Mouse (Mus musculus) MEL (cell line): ENCODE measurements around the gene Dip2a. TPM values are rescaled to one million over a fixed set of nuclear protein-coding genes. Genes with fewer than 3 reads are reported as not detected.
A peak's percentile ranks its signal among the peaks of the same experiment; 100 is the strongest.

ENCODE experiments used
- DNase-seq: peaks from one replicate; pipeline ENCODE4 v3.0.0; 2011; ENCODE audit warnings: low read depth, low spot score
- H3K27ac ChIP-seq: 2 replicates; pipeline ENCODE4 v1.5.1; 2012; ENCODE audit warnings: low read depth, mild to moderate bottlenecking, control low read depth, low read length, moderate library complexity; ENCODE audit not compliant: control insufficient read depth
- H3K27me3 ChIP-seq, 2 experiments: fragments of 150-350 bp in 1 of 2; sonication (generic) in 1 of 2; 2 replicates each; pipeline ENCODE4 v1.6.1; 2012; ENCODE audit warnings: low read length in 2 of 2, mild to moderate bottlenecking in 2 of 2, improper control_type of control experiment in 1 of 2, moderate library complexity in 1 of 2; ENCODE audit not compliant: insufficient read depth in 2 of 2, control insufficient read depth in 1 of 2
- H3K36me3 ChIP-seq, 2 experiments: 2 replicates each; pipeline ENCODE4 v1.6.1; 2012 to 2014; ENCODE audit warnings: low read length in 2 of 2, improper control_type of control experiment in 1 of 2, inconsistent platforms in 1 of 2, mild to moderate bottlenecking in 1 of 2; ENCODE audit not compliant: insufficient read depth in 2 of 2, control insufficient read depth in 1 of 2
- H3K4me1 ChIP-seq, 2 experiments: fragments of 150-350 bp in 1 of 2; sonication (generic) in 1 of 2; 2 replicates each; pipeline ENCODE4 v1.6.1; 2012; ENCODE audit warnings: low read length in 2 of 2, improper control_type of control experiment in 1 of 2, mild to moderate bottlenecking in 1 of 2; ENCODE audit not compliant: insufficient read depth in 2 of 2, control insufficient read depth in 1 of 2
- H3K4me3 ChIP-seq, 2 experiments: fragments of 150-350 bp in 1 of 2; sonication (generic) in 1 of 2; 2 replicates each; pipeline ENCODE4 v1.5.1; 2012; ENCODE audit warnings: low read depth in 2 of 2, low read length in 2 of 2, mild to moderate bottlenecking in 2 of 2, moderate library complexity in 2 of 2, control low read depth in 1 of 2, improper control_type of control experiment in 1 of 2; ENCODE audit not compliant: control insufficient read depth in 1 of 2, insufficient read depth in 1 of 2
- H3K79me2 ChIP-seq: 2 replicates; pipeline ENCODE4 v1.6.1; 2012; ENCODE audit warnings: mild to moderate bottlenecking, low read length, moderate library complexity; ENCODE audit not compliant: control insufficient read depth, poor library complexity, insufficient read depth
- H3K9ac ChIP-seq: 2 replicates; pipeline ENCODE4 v1.6.1; 2012; ENCODE audit warnings: low read depth, mild to moderate bottlenecking, control low read depth, low read length, moderate library complexity; ENCODE audit not compliant: control insufficient read depth, poor library complexity, severe bottlenecking
- H3K9me3 ChIP-seq: fragments of 150-350 bp; sonication (generic); replicated peaks from 2 replicates; pipeline ENCODE4 v1.6.1; 2012; ENCODE audit warnings: mild to moderate bottlenecking, low read length, improper control_type of control experiment, moderate library complexity; ENCODE audit not compliant: insufficient read depth
- BHLHE40 ChIP-seq: IDR thresholded peaks from 2 replicates; pipeline ENCODE4 v1.6.1; 2012; ENCODE audit warnings: low read depth, mild to moderate bottlenecking, inconsistent platforms, low read length, improper control_type of control experiment, borderline replicate concordance
- CTCF ChIP-seq, 3 experiments: IDR thresholded peaks in 2 of 3; conservative IDR thresholded peaks in 1 of 3; 2 replicates each; pipeline ENCODE4 v1.5.1; 2011 to 2012; ENCODE audit warnings: low read length in 3 of 3, low read depth in 2 of 3, mild to moderate bottlenecking in 2 of 3, improper control_type of control experiment in 1 of 3, inconsistent platforms in 1 of 3, mixed read lengths in 1 of 3, moderate library complexity in 1 of 3; ENCODE audit not compliant: control insufficient read depth in 1 of 3, insufficient read depth in 1 of 3, poor library complexity in 1 of 3, severe bottlenecking in 1 of 3
- E2F4 ChIP-seq: IDR thresholded peaks from 2 replicates; pipeline ENCODE4 v1.6.1; 2011; ENCODE audit warnings: low read depth, low read length, improper control_type of control experiment, borderline replicate concordance
- EP300 ChIP-seq, 2 experiments: IDR thresholded peaks; 2 replicates each; pipeline ENCODE4 v1.6.1; 2011; ENCODE audit warnings: improper control_type of control experiment in 2 of 2, low read length in 2 of 2, low read depth in 1 of 2, mild to moderate bottlenecking in 1 of 2
- GABPA ChIP-seq: IDR thresholded peaks from 2 replicates; pipeline ENCODE4 v1.6.1; 2012; ENCODE audit warnings: low read depth, mild to moderate bottlenecking, inconsistent platforms, low read length, improper control_type of control experiment, moderate library complexity
- MYB ChIP-seq: IDR thresholded peaks from 2 replicates; pipeline ENCODE4 v1.6.1; 2011; ENCODE audit warnings: mild to moderate bottlenecking, low read depth, low read length, improper control_type of control experiment
- NELFE ChIP-seq: IDR thresholded peaks from 2 replicates; pipeline ENCODE4 v1.6.1; 2011; ENCODE audit warnings: low read depth, low read length, improper control_type of control experiment
- POLR2AphosphoS2 ChIP-seq: IDR thresholded peaks from 2 replicates; pipeline ENCODE4 v1.6.1; 2011; ENCODE audit warnings: low read length, improper control_type of control experiment
- RAD21 ChIP-seq: IDR thresholded peaks from 2 replicates; pipeline ENCODE4 v1.6.1; 2011; ENCODE audit warnings: mild to moderate bottlenecking, low read depth, low read length, improper control_type of control experiment
- RCOR1 ChIP-seq: IDR thresholded peaks from 2 replicates; pipeline ENCODE4 v1.6.1; 2012; ENCODE audit warnings: low read depth, mild to moderate bottlenecking, inconsistent platforms, low read length, improper control_type of control experiment
- SIN3A ChIP-seq: IDR thresholded peaks from 2 replicates; pipeline ENCODE4 v1.6.1; 2012; ENCODE audit warnings: low read length, improper control_type of control experiment, inconsistent platforms
- SMC3 ChIP-seq: IDR thresholded peaks from 2 replicates; pipeline ENCODE4 v1.6.1; 2011; ENCODE audit warnings: low read depth, low read length, improper control_type of control experiment
- TAL1 ChIP-seq: IDR thresholded peaks from 2 replicates; pipeline ENCODE4 v1.6.1; 2012; ENCODE audit warnings: mild to moderate bottlenecking, inconsistent platforms, low read length, moderate library complexity, mixed read lengths
- ZC3H11A ChIP-seq: IDR thresholded peaks from 2 replicates; pipeline ENCODE4 v1.6.1; 2012; ENCODE audit warnings: low read depth, mild to moderate bottlenecking, inconsistent platforms, low read length, improper control_type of control experiment
- ZKSCAN1 ChIP-seq: IDR thresholded peaks from 2 replicates; pipeline ENCODE4 v1.6.1; 2012; ENCODE audit warnings: low read depth, mild to moderate bottlenecking, inconsistent platforms, low read length, improper control_type of control experiment, moderate library complexity
- ZNF384 ChIP-seq: IDR thresholded peaks from 2 replicates; pipeline ENCODE4 v1.6.1; 2012; ENCODE audit warnings: low read depth, mild to moderate bottlenecking, inconsistent platforms, low read length, improper control_type of control experiment
- polyA plus RNA-seq, 2 experiments: library from polyadenylated mRNA; stranded (reverse) in 1 of 2; unstranded in 1 of 2; fragments of >175 nt in 1 of 2; fragments of >200 nt in 1 of 2; gene quantifications; 2 replicates each; pipeline versions ENCODE4 v1.2.1 to v1.2.4; 2012; ENCODE audit warnings: low replicate concordance in 2 of 2, low read depth in 1 of 2; ENCODE audit not compliant: insufficient read length in 2 of 2, insufficient read depth in 1 of 2, missing spikeins in 1 of 2
- total RNA-seq: library from RNA; depleted of rRNA; stranded (reverse); fragments of 300-350 nt; gene quantifications from 2 replicates; pipeline ENCODE4 v1.2.3, GENCODE M21; 2012

Dip2a gene
- total and polyA plus RNA-seq, 3 experiments, result 2.6 to 5.7 TPM; not detected in 1

DNA sequence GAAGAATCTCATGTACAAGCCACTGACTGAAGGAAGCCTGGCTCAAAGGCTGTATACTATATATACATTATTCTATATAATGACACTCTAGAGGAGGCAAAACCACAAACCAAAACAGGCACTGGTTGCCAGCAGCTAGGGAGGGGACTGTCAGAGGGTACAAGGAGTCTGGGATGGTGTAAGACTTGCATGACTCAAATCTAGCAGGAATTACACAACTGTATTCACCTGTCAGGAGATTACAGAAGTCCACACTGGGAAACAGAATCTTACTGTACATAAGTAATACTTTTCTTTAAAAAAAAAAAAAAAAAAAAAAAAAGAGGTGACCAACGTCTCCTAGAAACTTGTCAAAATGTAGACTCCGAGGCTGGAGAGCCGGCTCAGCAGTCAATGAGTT lies 16.5 kb downstream of the Dip2a start:
- no peak for TF ChIP-seq RCOR1
- TF ChIP-seq EP300 (IDR thresholded peaks at IDR 0.05; ENCODE audit: low read depth in 1 of 2, low read length in 2 of 2), result no peak
- no peak for TF ChIP-seq POLR2AphosphoS2
- TF ChIP-seq NELFE, result no peak
- no peak for TF ChIP-seq E2F4
- TF ChIP-seq BHLHE40, result no peak
- TF ChIP-seq ZKSCAN1, result no peak
- TF ChIP-seq TAL1, result no peak
- Histone ChIP-seq H3K9me3 (no peaks in the 10 kb centered on the region), H3K9ac (no peak overlapping the region), H3K79me2 (no peaks in the 10 kb centered on the region; the same call in 1 of the 2 replicates), H3K36me3 (no peaks in the 10 kb centered on the region; a peak in 1 of 4 replicates), H3K27ac (no peak overlapping the region), H3K27me3 (no peaks in the 10 kb centered on the region), H3K4me1 (no peaks in the 10 kb centered on the region; a peak in 1 of 4 replicates), H3K4me3 (no peak overlapping the region)
- DNase-seq, result no peak

DNA sequence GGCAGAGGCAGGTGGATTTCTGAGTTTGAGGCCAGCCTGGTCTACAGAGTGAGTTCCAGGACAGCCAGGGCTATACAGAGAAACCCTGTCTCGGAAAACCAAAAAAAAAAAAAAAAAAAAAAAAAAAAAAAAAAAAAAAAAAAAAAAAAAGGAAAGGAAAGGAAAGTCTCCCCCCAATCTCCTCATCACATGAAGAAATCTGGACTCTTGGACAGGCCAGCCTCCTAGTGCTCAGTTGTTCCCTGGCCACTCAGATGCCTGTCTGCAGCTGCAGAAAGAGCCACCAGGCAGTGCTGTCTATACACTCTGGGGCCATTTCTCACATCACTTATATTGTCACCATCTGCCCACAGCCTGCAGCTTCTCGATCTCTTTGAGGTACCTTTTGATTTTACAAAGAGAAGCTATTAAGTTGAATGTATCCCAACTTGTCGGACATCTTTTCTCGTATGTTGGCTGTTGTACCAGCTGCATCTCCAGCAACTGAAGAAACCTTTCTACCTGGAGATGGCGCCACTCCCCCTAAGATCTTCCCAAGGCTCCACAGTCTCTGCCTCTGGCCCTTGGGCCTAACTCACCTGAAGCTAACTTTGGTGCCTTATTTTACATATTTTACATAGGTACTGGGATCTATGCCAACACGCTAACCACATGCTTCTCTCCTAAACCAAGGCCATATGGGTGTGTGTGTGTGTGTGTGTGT lies 18.6 kb downstream of the Dip2a start:
- Histone ChIP-seq H3K9ac (no peak overlapping the region), H3K4me1 (no peaks in the 10 kb centered on the region; a peak in 1 of 4 replicates), H3K27ac (no peak overlapping the region), H3K36me3 (no peaks in the 10 kb centered on the region; a peak in 1 of 4 replicates), H3K27me3 (no peaks in the 10 kb centered on the region), H3K79me2 (no peaks in the 10 kb centered on the region; the same call in 1 of the 2 replicates), H3K9me3 (no peaks in the 10 kb centered on the region), H3K4me3 (no peak overlapping the region)
- peak; percentile 35 to 59 (median 51); a peak in 5 of 6 replicates for TF ChIP-seq CTCF (IDR thresholded peaks at IDR 0.05 in 2 of 3, conservative IDR thresholded peaks at IDR 0.05 in 1 of 3; ENCODE audit: control insufficient read depth in 1 of 3, insufficient read depth in 1 of 3, low read depth in 2 of 3, low read length in 3 of 3, poor library complexity in 1 of 3, severe bottlenecking in 1 of 3)
- TF ChIP-seq SMC3, result peak; percentile 48
- TF ChIP-seq MYB, result no peak
- no peak for TF ChIP-seq SIN3A
- peak; percentile 55 for TF ChIP-seq RAD21
- peak; percentile 36; the same call in 1 of the 2 replicates for TF ChIP-seq ZNF384
- peak; percentile 49 for DNase-seq

DNA sequence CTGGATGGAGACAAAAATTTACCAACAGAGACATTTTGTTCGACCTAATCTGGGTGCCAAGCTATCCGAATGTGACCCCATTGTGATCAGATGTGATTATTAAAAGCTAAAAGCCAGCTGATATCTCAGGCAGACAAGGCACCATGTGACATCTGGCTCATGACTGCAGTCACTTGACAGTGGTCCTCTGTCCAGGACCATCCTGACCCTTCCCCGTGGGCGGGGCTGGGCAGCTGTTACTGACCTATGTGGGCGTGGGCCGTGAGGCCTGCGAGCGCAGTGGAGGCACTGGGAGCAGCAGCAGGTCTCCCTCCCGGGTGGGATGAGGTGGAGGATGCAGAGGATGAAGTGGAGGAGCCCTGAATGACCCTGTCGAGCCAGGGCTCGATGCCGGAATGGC lies 27.5 kb downstream of the Dip2a start:
- DNase-seq, result no peak
- Histone ChIP-seq H3K4me1 (no peaks in the 10 kb centered on the region), H3K27me3 (no peaks in the 10 kb centered on the region), H3K36me3 (no peaks in the 10 kb centered on the region), H3K79me2 (no peaks in the 10 kb centered on the region), H3K9me3 (no peaks in the 10 kb centered on the region), H3K9ac (no peak overlapping the region), H3K27ac (no peak overlapping the region), H3K4me3 (no peak overlapping the region)
- no peak for TF ChIP-seq GABPA
- TF ChIP-seq ZC3H11A, result no peak
